Mouse (Mus musculus): Measurements from ENCODE around the gene Lce1c. TPM values are rescaled to one million over a fixed set of nuclear protein-coding genes. Genes with fewer than 3 reads are reported as not detected.

Lce1c gene
- polyA plus RNA-seq, 1 experiment from 2014 or later = not detected

DNA sequence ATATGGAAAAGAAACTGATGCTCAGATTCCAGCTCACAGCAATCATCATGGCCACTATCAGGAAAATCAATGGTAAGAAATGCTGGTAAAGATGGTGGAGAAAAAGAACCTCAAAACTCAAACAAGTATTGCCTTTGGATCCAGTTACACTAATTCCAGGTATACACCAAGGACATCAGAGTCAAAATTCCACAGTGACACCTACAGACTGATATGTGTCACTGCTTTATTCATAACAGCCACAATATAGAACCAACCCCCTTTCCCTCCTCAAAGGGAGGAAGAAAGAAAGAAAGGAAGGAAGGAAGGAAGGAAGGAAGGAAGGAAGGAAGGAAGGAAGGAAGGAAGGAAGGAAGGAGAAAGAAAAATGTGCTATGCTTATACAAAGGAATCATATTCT is 36.1 kb downstream of the Lce1c start:
- no peak overlapping the region for H3K27ac ChIP-seq (replicated peaks)
- H3K9ac ChIP-seq = no peak overlapping the region
- no peaks in the 10 kb centered on the region for H3K36me3 ChIP-seq (replicated peaks)
- no peak for ATAC-seq (ENCODE audit: insufficient read depth)
- H3K4me2 ChIP-seq = no peak overlapping the region
- no peak overlapping the region for H3K4me3 ChIP-seq (replicated peaks)
- H3K27me3 ChIP-seq = no peaks in the 10 kb centered on the region
- H3K4me1 ChIP-seq (replicated peaks) = no peaks in the 10 kb centered on the region
- H3K9me3 ChIP-seq (replicated peaks) = no peaks in the 10 kb centered on the region

DNA sequence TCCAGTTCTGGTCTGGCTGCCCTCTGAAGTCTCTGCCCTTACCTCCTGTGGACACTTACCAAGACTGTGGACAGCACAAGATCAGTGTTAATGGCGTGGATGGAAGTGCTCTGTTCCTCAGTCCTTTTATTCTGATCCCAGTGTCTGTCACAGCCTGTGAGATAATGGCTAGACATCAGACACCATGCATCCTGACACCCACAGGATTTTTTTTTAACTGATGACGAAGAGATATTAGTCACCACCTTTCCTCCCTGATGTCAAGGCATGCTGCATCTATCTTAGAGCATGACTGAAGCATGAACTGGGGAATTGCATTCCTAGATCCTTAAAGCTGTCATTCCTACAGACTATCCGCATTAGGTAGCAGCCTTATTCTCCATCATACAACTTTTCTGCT is 41.2 kb downstream of the Lce1c start, which contains the start of gene Lce1f:
Gene Lce1f, minus strand, starts transcription at position 101 of the 400 bp plus-strand sequence.
- WGBS (ENCODE audit: insufficient replicate concordance) = 41% methylated on average over 3 of the region's 3 CpGs
- Histone ChIP-seq H3K36me3 (replicated peaks) (no peaks in the 10 kb centered on the region), H3K4me2 (no peak within 1 kb of the TSS), H3K27ac (replicated peaks) (no peak within 1 kb of the TSS), H3K9me3 (replicated peaks) (no peaks in the 10 kb centered on the region), H3K27me3 (no peaks in the 10 kb centered on the region), H3K4me3 (replicated peaks) (no peak within 1 kb of the TSS), H3K9ac (no peak within 1 kb of the TSS), H3K4me1 (replicated peaks) (no peaks in the 10 kb centered on the region)
- no peak for ATAC-seq (ENCODE audit: insufficient read depth)

DNA sequence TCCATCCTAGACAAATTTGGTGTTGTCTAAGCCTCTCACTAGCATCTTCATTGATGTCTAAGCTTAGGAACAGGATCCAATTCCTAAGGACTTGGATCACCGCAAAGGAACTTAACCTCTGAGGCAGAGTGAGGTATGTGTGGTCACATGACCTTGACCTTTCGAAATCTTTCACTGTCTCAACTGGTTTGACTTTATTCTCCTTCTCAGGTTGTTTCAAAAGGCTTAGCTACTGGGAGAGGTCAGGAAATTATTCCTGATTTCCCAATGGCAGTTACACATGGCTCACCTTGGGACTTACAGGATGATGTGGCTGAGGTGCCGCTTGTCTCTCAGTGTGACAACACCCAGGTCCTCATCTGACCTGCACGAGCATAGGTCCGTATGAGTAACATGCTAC is 43.6 kb downstream of the Lce1c start:
- 69% methylated on average over 5 of the region's 5 CpGs for WGBS (ENCODE audit: insufficient replicate concordance)
- Histone ChIP-seq H3K36me3 (replicated peaks) (no peaks in the 10 kb centered on the region), H3K4me2 (no peak overlapping the region), H3K4me1 (replicated peaks) (no peaks in the 10 kb centered on the region), H3K27ac (replicated peaks) (no peak overlapping the region), H3K4me3 (replicated peaks) (no peak overlapping the region), H3K9me3 (replicated peaks) (no peaks in the 10 kb centered on the region), H3K9ac (no peak overlapping the region), H3K27me3 (no peaks in the 10 kb centered on the region)
- ATAC-seq (ENCODE audit: insufficient read depth) = no peak

Other genes with a start within 250 kb of the Lce1c start
- gene Gm9774, start 249.8 kb upstream of the Lce1c start, polyA plus RNA-seq (2015; fragmentation: Nextera tagmentation; extraction: Ambion mirVana) = 2.1 and 6.5 TPM in 2 replicates
- gene Sprr2k, start 246.7 kb upstream of the Lce1c start, polyA plus RNA-seq (2015; fragmentation: Nextera tagmentation; extraction: Ambion mirVana) = not detected in 2 replicates
- gene Sprr1b, start 240.5 kb upstream of the Lce1c start, polyA plus RNA-seq (2015; fragmentation: Nextera tagmentation; extraction: Ambion mirVana) = not detected in 2 replicates
- not detected in 2 replicates for gene Sprr3, start 220.5 kb upstream of the Lce1c start, polyA plus RNA-seq (2015; fragmentation: Nextera tagmentation; extraction: Ambion mirVana)
- gene Sprr1a, start 193.4 kb upstream of the Lce1c start, polyA plus RNA-seq (2015; fragmentation: Nextera tagmentation; extraction: Ambion mirVana) = 0.20 and 0.22 TPM in 2 replicates
- not detected in 2 replicates for gene Sprr4, start 178.8 kb upstream of the Lce1c start, polyA plus RNA-seq (2015; fragmentation: Nextera tagmentation; extraction: Ambion mirVana)
- not detected in 2 replicates for gene 2310046K23Rik, start 144.7 kb upstream of the Lce1c start, polyA plus RNA-seq (2015; fragmentation: Nextera tagmentation; extraction: Ambion mirVana)
- 0.08 TPM in 1 of 2 replicates, not detected in the other for gene Ivl, start 105.5 kb upstream of the Lce1c start, polyA plus RNA-seq (2015; fragmentation: Nextera tagmentation; extraction: Ambion mirVana)
- not detected in 2 replicates for gene Smcp, start 90.2 kb upstream of the Lce1c start, polyA plus RNA-seq (2015; fragmentation: Nextera tagmentation; extraction: Ambion mirVana)
- gene 2210017I01Rik, start 71.8 kb upstream of the Lce1c start, polyA plus RNA-seq (2015; fragmentation: Nextera tagmentation; extraction: Ambion mirVana) = not detected in 2 replicates
- 0.15 TPM in 1 of 2 replicates, not detected in the other for gene Lce6a, start 57.6 kb upstream of the Lce1c start, polyA plus RNA-seq (2015; fragmentation: Nextera tagmentation; extraction: Ambion mirVana)
- gene Lce1a1, start 30.9 kb upstream of the Lce1c start, polyA plus RNA-seq (2015; fragmentation: Nextera tagmentation; extraction: Ambion mirVana) = not detected in 2 replicates
- gene Lce1b, start 22.3 kb upstream of the Lce1c start, polyA plus RNA-seq (2015; fragmentation: Nextera tagmentation; extraction: Ambion mirVana) = not detected in 2 replicates
- not detected in 2 replicates for gene Lce1a2, start 8.9 kb upstream of the Lce1c start, polyA plus RNA-seq (2015; fragmentation: Nextera tagmentation; extraction: Ambion mirVana)
- gene Lce1d, start 8.0 kb downstream of the Lce1c start, polyA plus RNA-seq (2015; fragmentation: Nextera tagmentation; extraction: Ambion mirVana) = not detected in 2 replicates
- gene Lce1e, start 29.8 kb downstream of the Lce1c start, polyA plus RNA-seq (2015; fragmentation: Nextera tagmentation; extraction: Ambion mirVana) = not detected in 2 replicates
- not detected in 2 replicates for gene Lce1f, start 41.1 kb downstream of the Lce1c start, polyA plus RNA-seq (2015; fragmentation: Nextera tagmentation; extraction: Ambion mirVana)
- not detected in 2 replicates for gene Gm38119, start 59.8 kb downstream of the Lce1c start, polyA plus RNA-seq (2015; fragmentation: Nextera tagmentation; extraction: Ambion mirVana)
- not detected in 2 replicates for gene Lce1g, start 73.1 kb downstream of the Lce1c start, polyA plus RNA-seq (2015; fragmentation: Nextera tagmentation; extraction: Ambion mirVana)
- not detected in 2 replicates for gene Lce1h, start 85.8 kb downstream of the Lce1c start, polyA plus RNA-seq (2015; fragmentation: Nextera tagmentation; extraction: Ambion mirVana)
- gene Lce1i, start 99.7 kb downstream of the Lce1c start, polyA plus RNA-seq (2015; fragmentation: Nextera tagmentation; extraction: Ambion mirVana) = not detected in 2 replicates
- gene Lce1j, start 111.3 kb downstream of the Lce1c start, polyA plus RNA-seq (2015; fragmentation: Nextera tagmentation; extraction: Ambion mirVana) = not detected in 2 replicates
- gene Lce1k, start 128.6 kb downstream of the Lce1c start, polyA plus RNA-seq (2015; fragmentation: Nextera tagmentation; extraction: Ambion mirVana) = not detected in 2 replicates
- not detected in 2 replicates for gene Kprp, start 148.0 kb downstream of the Lce1c start, polyA plus RNA-seq (2015; fragmentation: Nextera tagmentation; extraction: Ambion mirVana)
- gene Lce1l, start 172.0 kb downstream of the Lce1c start, polyA plus RNA-seq (2015; fragmentation: Nextera tagmentation; extraction: Ambion mirVana) = not detected in 2 replicates
- not detected in 2 replicates for gene 2310050C09Rik, start 191.0 kb downstream of the Lce1c start, polyA plus RNA-seq (2015; fragmentation: Nextera tagmentation; extraction: Ambion mirVana)
- not detected in 2 replicates for gene Lce3a, start 247.0 kb downstream of the Lce1c start, polyA plus RNA-seq (2015; fragmentation: Nextera tagmentation; extraction: Ambion mirVana)